Mouse (Mus musculus) urinary bladder, adult 18-20 months (tissue): ENCODE results near the gene 1700061G19Rik.
A peak's percentile ranks its signal among the peaks of the same experiment; 100 is the strongest.
"Not testable (repeated sequence)": the region's sequence is repeated elsewhere in the genome, so short reads cannot be mapped to it uniquely, and the experiment has no call there.

Source experiments
- DNase-seq, 2 experiments: peaks; one replicate each; pipeline ENCODE4 v3.0.0; 2022; ENCODE audit warnings: low spot score in 2 of 2, mixed read lengths in 2 of 2

Gene 1700061G19Rik

DNA sequence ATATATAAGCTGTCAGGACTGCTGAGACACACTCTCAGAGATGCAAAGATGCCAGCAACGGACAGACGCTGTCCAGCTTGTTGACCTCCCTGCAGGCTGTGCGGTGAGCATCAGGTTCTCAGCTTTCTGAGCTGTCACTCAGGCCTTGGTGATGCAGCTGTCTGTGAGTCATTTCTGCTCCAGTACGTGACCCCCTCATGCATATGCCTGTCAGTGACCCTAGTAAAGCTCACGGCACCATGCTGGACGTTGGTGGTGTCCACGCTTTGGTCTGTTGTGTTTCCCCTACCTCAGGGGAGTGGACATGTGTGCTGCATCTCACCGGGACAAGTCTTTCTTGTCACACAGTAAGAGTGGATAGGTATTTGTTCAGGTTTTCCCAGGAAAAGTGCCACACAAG is 3.5 kb upstream of the 1700061G19Rik start:
- DNase-seq = no peak

DNA sequence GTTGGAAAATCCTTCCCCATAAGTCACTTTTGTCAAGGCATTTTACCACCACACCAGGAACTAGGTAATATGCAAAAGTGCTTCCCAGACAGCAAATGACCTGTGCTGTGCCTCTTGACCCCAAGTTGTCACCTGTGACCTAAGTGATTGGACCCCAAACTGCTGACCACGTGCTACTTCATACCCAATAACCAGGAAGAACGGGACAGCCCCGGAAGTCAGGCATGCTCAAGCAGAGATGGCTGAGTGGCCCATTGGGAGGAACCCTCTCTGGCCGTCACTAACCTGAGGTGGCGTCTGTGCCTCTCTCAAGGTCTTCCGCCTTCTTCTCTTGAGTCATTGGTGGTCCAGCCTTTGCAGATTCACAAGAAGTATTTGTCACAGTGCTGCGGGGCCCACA is 2.8 kb upstream of the 1700061G19Rik start:
- DNase-seq = no peak

DNA sequence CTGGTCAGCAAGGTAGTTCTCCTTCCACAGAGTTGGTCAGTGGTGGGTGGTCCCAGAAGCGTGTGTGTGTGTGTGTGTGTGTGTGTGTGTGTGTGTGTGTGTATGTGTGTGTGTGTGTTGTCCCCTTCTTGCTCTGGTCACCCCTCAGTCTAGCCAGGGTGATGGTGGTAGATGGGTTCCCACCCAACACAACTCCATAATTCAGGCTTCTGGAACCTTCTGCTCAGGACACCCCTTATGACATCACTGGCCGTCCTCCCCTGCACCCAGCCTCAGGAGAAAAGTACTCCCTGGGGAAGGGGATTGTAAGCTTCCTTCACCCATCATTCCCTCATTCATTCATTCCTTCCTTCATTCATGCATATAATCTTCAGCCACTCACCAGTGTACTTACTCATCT is 1.0 kb upstream of the 1700061G19Rik start, which contains the start of gene Acsbg2:
Acsbg2 (minus strand) TSS at position 211 of the 400 bp plus-strand sequence.
- DNase-seq = no peak

- no peak for DNase-seq
Measured at GRCm38 (mm10) chr17:56876465-56876864, 1.2 kb downstream of the 1700061G19Rik start.

- DNase-seq = no peak
Measured at GRCm38 (mm10) chr17:56876981-56877380, 1.7 kb downstream of the 1700061G19Rik start.

- DNase-seq = no peak
Measured at GRCm38 (mm10) chr17:56877426-56877825, 2.1 kb downstream of the 1700061G19Rik start.

- no peak for DNase-seq
Measured at GRCm38 (mm10) chr17:56883612-56884011, 8.3 kb downstream of the 1700061G19Rik start.

DNA sequence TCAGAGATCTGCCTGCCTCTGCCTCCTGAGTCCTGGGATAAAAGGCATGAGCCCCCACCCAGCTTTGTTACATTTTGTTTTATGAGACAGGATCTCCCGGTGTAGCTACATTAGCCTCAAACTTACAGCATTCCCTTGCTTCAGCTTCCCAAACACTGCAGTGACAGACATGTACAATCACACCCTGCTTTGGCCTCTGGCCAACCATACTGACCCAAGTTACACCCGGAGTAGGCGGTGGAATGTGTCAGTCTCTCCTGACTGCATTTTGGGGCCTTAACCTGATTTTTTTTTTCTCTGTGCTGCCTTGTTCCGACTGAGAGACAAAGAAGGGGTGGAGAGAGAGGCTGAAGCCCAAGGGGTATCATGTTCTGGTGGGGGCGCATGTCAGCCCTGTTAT is 9.1 kb downstream of the 1700061G19Rik start:
- no peak for DNase-seq

DNA sequence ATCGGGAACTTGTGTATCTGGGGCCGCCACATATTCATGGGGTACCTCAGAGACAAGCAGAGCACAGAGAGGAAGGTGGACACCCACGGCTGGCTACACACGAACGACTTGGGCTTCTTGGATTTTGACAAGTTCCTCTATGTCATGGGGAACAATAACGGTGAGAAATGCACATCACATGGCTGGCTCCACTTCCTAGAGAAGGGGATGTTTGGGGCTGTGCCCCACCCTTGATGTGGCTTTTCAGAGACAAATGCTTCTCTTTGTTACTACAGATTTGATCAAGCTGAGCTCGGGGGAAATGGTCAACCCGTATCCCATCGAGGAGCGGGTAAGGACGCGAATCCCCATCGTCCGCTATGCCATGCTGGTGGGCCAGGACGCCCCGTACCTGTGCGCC is 9.5 kb downstream of the 1700061G19Rik start:
- DNase-seq = no peak

DNA sequence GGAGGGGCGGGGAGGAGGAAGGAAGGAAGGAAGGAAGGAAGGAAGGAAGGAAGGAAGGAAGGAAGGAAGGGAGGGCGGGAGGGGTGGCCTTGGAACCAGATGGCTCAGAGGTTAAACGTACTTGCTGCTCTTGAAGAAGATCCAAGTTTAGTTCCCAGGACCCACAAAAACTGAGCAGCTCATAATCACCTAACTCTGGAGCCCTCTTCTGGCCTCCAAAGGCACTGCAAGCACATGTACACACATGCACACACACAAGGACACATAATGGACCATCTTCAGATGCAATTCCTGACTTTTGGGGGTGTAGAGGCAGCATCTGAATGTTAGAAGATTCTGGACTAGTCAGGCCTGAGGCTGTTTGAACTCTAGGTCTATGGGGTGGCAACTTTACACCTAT is 12.8 kb downstream of the 1700061G19Rik start:
- DNase-seq = no peak

DNA sequence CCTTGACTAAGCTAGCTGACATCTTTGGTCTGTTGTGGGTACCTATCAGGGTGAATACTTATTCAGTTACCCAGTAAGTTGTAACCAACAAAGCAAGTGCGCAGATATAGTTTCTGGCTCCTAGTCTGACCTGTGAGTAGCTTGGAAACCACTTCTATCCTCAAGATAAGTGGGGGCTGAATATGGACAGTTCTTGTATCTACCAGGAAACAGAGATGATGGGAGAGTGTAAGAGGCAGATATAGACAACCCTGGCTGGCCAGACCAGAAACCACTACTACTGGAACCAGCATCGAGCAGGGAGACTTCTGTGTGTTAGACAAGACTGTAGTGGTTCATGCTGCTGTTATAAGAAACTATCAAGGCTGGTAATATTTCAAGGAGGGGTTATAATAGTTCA is 14.7 kb downstream of the 1700061G19Rik start:
- DNase-seq = no peak

DNA sequence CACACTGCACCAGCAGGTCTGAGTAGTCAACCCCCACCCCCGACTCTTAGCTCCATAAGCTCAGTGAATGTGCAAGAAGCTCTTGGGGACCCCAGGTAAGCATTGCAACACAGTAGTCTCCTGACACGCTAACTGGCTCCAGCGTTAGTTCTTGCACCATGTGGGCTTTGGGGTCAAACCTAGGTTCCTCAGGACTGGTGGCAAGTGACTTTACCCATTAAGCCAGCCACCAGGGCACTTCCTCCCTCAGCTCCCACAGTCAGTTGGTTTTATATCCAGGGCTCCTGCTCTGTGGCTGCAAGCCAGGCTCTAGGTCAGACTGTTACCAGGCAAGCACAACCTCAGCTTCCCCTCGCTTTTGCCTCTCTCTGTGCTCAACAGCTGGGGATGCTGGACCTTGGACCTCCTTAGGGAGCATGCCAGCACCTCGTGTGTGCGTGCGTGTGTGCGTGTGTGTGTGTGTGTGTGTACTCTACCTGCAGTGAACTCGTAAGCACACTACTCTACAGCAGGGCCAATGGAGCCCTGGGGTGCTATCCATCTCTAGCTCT is 20.2 kb downstream of the 1700061G19Rik start:
- DNase-seq = no peak

- no peak for DNase-seq
Measured at GRCm38 (mm10) chr17:56896513-56897129, 21.3 kb downstream of the 1700061G19Rik start.

DNA sequence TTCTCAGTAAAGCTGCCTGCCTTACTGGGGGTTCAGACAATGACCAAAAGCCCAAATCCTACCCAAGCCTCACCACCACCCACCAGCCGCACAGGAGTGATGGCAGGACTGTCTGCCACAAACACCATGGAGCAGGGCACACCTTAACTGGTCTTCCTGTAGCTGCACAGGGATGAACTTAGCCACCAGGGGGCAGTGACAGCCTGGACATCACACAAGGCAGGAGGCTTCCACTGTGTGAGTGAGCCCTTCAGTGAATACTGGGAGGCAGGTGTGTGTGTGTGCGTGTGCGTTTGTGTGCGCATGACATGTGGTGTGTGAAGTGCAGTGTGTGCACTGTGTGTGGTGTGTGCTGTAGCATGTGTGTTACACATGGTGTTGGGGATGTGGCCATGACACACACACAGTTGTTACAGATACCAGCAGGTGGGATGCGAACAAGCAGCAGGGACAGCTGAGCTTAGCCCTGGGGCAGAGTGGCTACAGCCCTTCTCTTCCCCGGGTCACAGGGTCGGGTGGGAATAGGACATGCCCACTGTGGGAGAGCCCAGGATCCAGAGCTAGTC is 22.4 kb downstream of the 1700061G19Rik start:
- DNase-seq = peak; percentile 63 to 71

- no peak for DNase-seq
Measured at GRCm38 (mm10) chr17:56902698-56903097, 27.4 kb downstream of the 1700061G19Rik start.

DNA sequence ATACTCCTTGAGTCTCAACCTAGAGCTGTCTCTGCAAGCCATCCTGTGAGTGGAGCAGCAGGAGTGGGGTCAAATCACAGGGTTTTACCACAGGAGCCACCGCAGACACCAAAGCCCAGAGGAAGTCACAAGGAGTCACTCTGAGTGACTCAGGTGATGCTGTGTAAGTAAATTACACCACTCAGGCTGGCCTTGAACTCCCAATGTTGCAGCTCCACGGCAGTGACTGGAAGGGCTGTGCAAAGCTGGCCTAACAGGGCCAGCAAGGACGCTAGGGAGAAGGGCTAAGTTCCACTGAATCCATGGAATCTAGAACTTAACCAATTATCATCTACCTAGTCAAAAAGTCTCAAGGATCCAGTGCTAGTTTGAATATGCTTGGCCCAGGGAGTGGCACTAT is 30.9 kb downstream of the 1700061G19Rik start:
- no peak for DNase-seq

GRCm38 (mm10) chr17:56907096-56907495 is 31.8 kb downstream of the 1700061G19Rik start:
- peak; percentile 83 for DNase-seq

GRCm38 (mm10) chr17:56907887-56908286 is 32.6 kb downstream of the 1700061G19Rik start:
- DNase-seq = no peak

DNA sequence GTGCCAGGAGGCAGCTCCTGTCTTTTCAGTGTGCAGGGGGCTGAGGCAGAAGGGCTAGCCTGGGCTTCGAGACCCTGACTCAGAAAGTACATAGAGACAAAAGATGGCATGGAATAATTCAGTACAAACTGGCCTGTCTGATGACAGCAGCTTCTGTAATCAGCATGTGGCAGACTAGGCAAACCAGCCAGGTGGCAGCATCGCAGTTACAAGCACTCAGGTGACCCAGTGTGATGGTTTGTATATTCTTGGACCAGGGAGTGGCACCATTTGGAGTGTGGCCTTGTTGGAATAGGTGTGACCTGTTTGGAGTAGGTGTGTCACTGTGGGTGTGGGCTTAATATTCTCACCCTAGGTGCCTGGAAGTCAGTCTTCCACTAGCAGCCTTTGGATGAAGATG is 34.5 kb downstream of the 1700061G19Rik start:
- not testable (repeated sequence) for DNase-seq

DNA sequence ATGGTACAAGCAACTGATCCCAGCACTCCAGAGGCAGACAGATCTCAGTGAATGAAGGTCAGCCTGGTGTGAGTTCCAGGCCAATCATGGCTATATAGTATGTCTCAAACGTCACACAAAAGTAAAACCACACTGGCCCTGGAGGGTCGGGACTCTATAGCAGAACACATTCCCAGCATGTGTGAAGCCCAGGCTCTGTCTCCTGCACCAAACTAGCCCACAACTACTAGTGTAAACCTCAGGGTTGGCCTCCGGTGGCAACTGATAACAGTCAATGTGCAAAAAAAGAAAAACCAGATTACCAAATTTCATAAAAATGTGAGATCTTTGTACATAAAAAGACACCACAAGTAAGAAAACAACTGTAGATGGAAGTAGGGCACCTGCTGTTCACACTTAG is 37.7 kb downstream of the 1700061G19Rik start:
- DNase-seq = no peak

GRCm38 (mm10) chr17:56913444-56913843 is 38.2 kb downstream of the 1700061G19Rik start:
- no peak for DNase-seq

DNA sequence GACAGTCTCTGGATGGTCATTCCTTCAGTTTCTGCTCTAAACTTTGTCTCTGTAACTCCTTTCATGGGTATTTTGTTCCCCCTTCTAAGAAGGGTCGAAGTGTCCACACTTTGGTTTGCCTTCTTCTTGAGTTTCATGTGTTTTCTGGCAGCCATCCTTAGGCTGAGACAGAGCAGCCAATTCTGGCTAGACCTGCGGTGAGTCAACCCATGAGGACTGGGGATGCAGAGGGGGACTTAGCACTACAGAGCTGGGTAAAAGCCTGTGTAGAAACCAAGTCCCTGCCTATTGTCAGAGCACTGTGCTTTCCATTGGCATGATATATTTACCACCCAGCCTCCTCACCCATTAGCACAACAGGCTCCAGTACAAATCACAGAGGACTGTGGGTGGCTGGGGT is 41.9 kb downstream of the 1700061G19Rik start:
- DNase-seq = no peak

- no peak for DNase-seq
Measured at GRCm38 (mm10) chr17:56919725-56920124, 44.4 kb downstream of the 1700061G19Rik start.
